Mouse (Mus musculus) cortical plate, adult 2 months (tissue): ENCODE results near the gene Psma3. TPM values are rescaled to one million over a fixed set of nuclear protein-coding genes. Genes with fewer than 3 reads are reported as not detected.
A peak's percentile ranks its signal among the peaks of the same experiment; 100 is the strongest.

Experiments used
- H3K27ac ChIP-seq: fragments of 200-500 bp; 2 replicates; pipeline ENCODE4 v1.5.1; 2012; ENCODE audit warnings: low read length, control low read depth, inconsistent platforms; ENCODE audit not compliant: insufficient read depth
- H3K4me1 ChIP-seq: fragments of 200-500 bp; 2 replicates; pipeline ENCODE4 v1.6.1; 2011; ENCODE audit warnings: low read length; ENCODE audit not compliant: control insufficient read depth, insufficient read depth
- H3K4me3 ChIP-seq: fragments of 200-500 bp; 2 replicates; pipeline ENCODE4 v1.5.1; 2011; ENCODE audit warnings: mild to moderate bottlenecking, low read length, control low read depth; ENCODE audit not compliant: insufficient read depth
- CTCF ChIP-seq: fragments of 200-500 bp; IDR thresholded peaks from 2 replicates; pipeline ENCODE4 v1.5.1; 2011; ENCODE audit warnings: mild to moderate bottlenecking, control low read depth, low read length; ENCODE audit not compliant: insufficient read depth; ENCODE audit errors: extremely low read depth
- POLR2A ChIP-seq: fragments of 200-500 bp; IDR thresholded peaks from 2 replicates; pipeline ENCODE4 v1.6.1; 2011; ENCODE audit warnings: mild to moderate bottlenecking, low read length, control low read depth; ENCODE audit not compliant: insufficient read depth; ENCODE audit errors: extremely low read depth
- polyA plus RNA-seq: library from polyadenylated mRNA; depleted of rRNA; stranded (reverse); fragments of >200 nt; gene quantifications from 2 replicates; pipeline ENCODE4 v1.2.3, GENCODE M21; 2012

Psma3 gene
- polyA plus RNA-seq, 1 experiment, result 184 TPM

DNA sequence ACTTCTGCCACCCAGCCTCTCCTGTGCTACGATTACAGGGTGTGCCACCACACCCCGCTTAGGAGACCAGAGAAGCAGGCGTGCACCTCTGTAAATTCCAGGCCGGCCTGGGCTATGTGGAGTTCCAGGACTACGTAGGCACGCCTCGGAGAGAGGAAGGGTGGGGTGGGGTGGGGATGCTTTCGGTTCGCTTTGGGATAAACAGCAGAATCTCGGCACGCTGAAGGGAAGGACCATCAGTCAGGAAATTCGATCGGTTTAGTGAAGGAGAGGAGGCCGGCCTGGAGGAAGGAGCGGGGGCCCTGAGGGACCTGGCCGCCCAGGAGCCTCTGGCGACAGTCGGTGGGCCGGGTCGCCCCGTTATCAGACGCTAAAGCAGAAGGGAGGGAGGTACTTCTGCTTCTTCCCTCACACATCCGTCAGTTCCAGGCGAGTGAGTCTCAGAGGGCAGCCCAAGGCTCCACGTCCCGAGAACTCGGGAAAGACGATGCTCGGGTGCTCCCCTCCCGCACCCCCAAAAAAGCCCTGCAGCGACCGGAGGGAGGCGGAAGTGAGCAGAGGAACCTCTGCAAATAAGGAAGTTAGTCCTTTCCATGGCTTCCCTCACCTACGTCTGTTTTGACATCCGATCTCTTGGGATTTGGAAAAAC is 6.2 kb upstream of the Psma3 start:
- peak overlapping the region; percentile 71 for H3K4me3 ChIP-seq
- peak; percentile 45 for TF ChIP-seq CTCF
- TF ChIP-seq POLR2A, result peak; percentile 42; the same call in 1 of the 2 replicates
- peak overlapping the region; percentile 62 for H3K27ac ChIP-seq
- no peaks in the 10 kb centered on the region for H3K4me1 ChIP-seq

DNA sequence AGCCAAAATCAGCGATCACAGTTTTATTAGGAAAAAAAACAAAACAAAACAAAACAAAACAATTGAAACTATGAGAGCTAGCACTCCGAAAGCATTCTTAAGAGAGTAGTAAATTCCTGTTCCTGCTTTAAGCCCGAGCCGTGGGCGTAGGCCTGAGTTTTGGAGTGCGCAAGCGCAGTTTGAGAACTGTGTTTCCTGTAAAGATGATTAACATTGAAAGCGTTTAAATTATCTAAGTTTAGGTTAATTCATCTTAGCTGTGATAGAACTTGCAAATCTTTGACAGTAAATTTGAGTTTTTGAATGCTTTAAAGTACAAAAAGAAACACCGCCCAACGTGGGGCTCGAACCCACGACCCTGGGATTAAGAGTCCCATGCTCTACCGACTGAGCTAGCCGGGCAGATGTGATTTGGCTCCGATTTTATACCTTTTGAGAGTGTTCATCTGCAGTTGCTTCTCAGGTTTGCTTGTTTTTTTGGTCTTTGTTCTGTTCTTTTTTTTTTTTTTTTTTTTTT is 5.6 kb upstream of the Psma3 start:
- peak overlapping the region; percentile 62 for H3K27ac ChIP-seq
- no peaks in the 10 kb centered on the region for H3K4me1 ChIP-seq
- H3K4me3 ChIP-seq, result peak overlapping the region; percentile 71
- TF ChIP-seq POLR2A (peak; percentile 24; the same call in 1 of the 2 replicates), CTCF (no peak)

DNA sequence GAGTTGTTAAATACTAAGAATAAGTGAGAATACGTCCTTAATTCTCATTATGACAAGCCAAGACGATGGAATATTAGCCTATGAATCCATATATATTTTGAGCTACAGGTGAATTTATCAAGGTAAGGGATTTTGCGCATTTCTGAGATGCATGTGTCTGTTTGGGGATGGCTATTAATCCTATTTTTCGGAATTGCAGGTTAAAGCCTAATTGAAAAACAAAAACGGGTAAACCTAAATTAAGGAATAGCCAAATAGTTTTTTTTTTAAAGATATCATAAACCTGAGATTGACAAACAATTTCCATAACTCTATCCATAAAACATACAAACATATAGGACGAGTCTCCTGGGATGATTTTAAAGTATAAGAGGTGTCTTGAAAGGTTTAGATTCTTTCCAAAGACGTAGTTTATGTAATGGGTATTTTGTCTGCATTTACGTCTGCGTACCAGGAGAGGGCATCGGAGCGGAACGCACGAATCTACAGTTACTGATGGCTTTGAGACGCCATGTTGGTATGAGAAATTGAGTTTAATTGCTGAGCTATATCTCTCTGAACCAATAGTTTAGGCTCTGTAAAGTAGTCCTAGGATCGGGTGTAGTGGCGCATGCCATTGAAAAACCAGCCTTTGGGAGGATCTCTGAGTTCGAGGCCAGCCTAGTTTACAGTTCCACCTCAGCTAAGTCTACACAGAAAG is 4.8 kb upstream of the Psma3 start:
- TF ChIP-seq CTCF (peak; percentile 71), POLR2A (no peak)
- H3K4me3 ChIP-seq, result peak overlapping the region; percentile 22; the same call in 1 of the 2 replicates
- H3K4me1 ChIP-seq, result no peaks in the 10 kb centered on the region
- no peak overlapping the region for H3K27ac ChIP-seq

DNA sequence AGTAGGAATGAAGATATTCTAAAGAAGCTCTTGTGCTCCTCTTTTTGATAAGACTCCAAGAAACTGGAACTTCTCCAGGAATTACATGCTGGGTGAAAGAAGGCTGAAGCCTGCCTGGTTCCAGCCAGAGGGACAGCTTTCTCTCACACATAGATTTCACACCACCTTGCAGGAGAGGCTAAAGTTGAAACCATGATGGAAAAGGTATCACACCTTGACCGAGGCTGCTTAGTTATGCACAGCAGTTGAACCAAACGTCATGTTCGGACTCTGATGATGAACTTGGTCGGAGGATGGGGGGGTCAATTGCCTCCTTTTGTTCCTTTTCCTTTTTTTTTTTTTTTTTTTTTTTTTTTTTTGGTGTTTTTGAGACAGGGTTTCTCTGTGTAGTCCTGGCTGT is 590 bp upstream of the Psma3 start:
- peaks cover 4% of the 10 kb centered on the region; the same call in 1 of the 2 replicates for H3K4me1 ChIP-seq
- H3K4me3 ChIP-seq, result 0 out of 2 replicates have a peak overlapping the region, but pooled peaks have one; percentile 93
- H3K27ac ChIP-seq, result no peak overlapping the region
- no peak for TF ChIP-seq POLR2A
- TF ChIP-seq CTCF, result no peak

DNA sequence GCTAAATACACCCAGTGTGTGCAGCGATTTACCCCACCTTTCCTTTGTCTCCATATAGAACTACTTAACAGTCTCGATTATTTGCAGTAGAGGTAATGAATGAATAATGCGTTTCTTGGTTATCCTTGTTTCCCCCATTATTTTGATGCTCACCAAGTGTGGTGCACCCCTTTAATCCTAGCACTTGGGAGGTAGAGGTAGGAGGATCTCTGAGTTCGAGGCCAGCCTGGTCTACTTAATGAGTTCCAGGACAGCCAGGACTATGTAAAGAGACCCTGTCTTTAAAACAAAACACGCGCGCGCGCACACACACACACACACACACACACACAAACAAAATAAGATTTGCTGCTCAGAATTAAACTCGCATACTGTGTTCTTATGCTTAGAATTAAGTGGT is 985 bp downstream of the Psma3 start:
- TF ChIP-seq CTCF, result no peak
- no peak for TF ChIP-seq POLR2A
- Histone ChIP-seq H3K27ac (peak overlapping the region; percentile 95), H3K4me1 (peaks cover 4% of the 10 kb centered on the region; the same call in 1 of the 2 replicates), H3K4me3 (peak overlapping the region; percentile 93)

DNA sequence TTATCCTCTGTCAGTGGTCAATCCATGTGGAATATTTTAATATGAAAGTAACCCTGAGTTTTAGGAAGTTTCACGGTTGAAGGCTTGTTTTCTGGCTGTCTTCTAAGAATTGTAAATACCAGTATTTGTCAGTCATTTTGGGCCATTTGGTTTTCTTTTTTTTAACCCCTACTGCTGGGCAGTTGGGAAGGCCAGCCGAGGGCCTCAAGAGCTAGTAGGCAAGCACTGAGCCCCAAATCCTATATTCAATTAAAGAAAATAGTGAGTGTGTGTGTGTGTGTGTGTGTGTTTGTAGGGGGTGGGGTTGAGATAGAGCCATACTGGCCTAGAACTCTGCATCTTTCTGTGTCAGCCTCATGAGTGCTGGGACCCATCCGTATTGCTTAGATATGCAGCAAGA is 1.5 kb downstream of the Psma3 start:
- Histone ChIP-seq H3K27ac (no peak overlapping the region), H3K4me1 (peaks cover 4% of the 10 kb centered on the region; the same call in 1 of the 2 replicates)
- no peak for TF ChIP-seq CTCF
- no peak for TF ChIP-seq POLR2A

DNA sequence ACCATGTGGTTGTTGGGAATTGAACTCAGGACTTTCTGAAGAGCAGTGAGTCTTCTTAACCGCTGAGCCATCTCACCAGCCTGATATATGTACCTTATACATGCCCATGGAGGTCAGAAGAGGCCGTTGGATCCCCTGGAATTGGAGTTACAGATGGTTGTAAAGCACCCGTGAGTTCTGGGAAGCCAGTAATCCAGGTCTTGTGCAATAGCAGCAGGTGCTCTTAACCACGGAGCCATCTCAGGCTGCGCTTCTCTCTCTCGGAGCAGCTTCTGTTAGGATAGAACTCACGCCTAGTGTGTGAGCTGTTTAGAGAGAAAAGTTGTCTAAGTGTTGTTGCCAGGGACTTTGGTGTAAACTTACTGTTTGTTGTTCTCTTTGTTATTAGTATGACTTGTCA is 3.9 kb downstream of the Psma3 start:
- TF ChIP-seq POLR2A, result no peak
- TF ChIP-seq CTCF, result no peak
- no peak overlapping the region for H3K27ac ChIP-seq
- peaks cover 4% of the 10 kb centered on the region; the same call in 1 of the 2 replicates for H3K4me1 ChIP-seq
- H3K4me3 ChIP-seq, result no peak overlapping the region

More for the DNA sequence above, 1.5 kb downstream of the Psma3 start:
- peak overlapping the region; percentile 93; the same call in 1 of the 2 replicates for H3K4me3 ChIP-seq

DNA sequence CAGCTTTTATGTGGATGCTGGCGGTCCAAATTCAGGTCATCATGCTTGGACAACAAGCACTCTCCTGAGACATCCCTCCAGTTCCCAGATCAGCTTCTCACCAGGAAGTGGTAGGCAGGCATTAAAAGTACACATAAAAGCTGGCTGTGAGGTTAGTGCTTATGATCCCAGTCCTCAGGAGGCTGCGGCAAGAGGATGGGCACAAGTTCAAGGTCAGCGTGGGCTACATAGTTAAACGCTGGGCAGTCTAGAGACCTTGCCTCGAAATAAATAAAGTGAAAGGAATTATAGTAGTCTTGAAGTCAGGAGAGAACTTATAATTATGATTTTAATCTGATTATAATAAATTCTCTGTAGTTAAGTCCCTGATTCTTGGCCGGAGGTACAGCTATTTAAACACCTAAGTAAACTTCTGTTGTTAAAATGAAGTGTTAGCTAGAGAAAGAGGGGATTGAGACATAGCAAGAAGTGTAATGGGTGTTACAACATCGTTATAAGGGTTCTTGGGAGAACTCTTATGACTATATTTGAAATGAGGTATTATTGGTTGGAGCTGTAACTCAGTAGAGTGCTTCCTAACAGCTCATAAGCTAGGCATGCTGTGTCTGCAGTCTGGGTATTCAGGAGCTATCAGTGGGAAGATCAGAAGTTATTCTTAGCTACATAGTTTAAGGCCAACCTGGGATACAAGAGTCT is 10.6 kb downstream of the Psma3 start:
- Histone ChIP-seq H3K4me3 (no peak overlapping the region), H3K27ac (no peak overlapping the region), H3K4me1 (no peaks in the 10 kb centered on the region)
- TF ChIP-seq CTCF (no peak), POLR2A (no peak)

DNA sequence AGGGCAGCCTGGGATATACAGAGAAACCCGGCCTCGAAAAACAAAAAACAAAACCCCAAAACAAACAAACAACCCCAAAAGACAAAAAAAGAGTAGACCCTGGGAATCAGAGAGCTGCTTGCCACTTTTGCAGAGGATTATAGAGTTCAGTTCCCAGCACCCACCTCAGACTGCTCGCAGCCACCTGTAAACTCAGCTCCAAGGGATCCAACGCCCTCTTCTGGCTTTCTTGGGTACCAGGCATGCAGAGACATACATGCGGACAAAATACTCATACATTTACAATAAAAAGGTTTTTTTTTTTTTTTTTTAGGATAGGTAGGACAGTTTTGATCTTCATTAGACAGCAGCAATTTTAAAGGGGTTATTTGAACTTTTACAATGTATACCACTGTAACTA is 22.8 kb downstream of the Psma3 start:
- H3K27ac ChIP-seq, result no peak overlapping the region
- peaks cover 2% of the 10 kb centered on the region; the same call in 1 of the 2 replicates for H3K4me1 ChIP-seq
- TF ChIP-seq CTCF, result no peak
- TF ChIP-seq POLR2A, result no peak
- H3K4me3 ChIP-seq, result no peak overlapping the region
